Mouse (Mus musculus) cerebellum, postnatal 10 days (tissue): ENCODE data around the gene Fxr2.
"Not testable (repeated sequence)": the region's sequence is repeated elsewhere in the genome, so short reads cannot be mapped to it uniquely, and the experiment has no call there.

Source experiments
- DNase-seq, 2 experiments: peaks; one replicate each; pipeline ENCODE4 v3.0.0; 2021; ENCODE audit warnings: mixed read lengths in 2 of 2

The Fxr2 gene

GRCm38 (mm10) chr11:69685526-69686148 lies 52.8 kb downstream of the Fxr2 start, which contains the start of gene Tnfsf13:
Gene Tnfsf13 (minus strand): TSS chr11:69685784.
- DNase-seq, result peak; percentile 78 to 82

GRCm38 (mm10) chr11:69686377-69686776 lies 53.6 kb downstream of the Fxr2 start:
- DNase-seq, result peak; percentile 90 to 91

DNA sequence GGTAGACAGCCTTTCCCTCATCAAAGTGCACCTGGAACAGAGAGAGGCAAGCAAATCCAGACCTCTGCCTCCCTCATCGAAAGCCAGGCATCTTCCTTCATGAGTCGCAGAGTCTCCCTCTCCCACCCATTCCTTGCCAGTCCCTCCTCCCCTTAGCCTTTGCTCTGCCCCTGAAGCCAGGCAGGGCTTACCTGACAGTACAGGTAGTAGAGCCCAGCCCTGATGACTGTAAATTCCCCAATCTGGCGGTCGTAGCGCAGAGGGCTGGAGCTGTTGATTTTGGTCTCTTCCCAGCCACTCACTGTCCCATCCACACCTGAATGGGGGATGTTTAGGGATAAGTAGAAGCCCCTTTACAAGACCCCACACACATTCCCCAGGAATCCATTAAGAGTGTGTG lies 54.3 kb downstream of the Fxr2 start:
- no peak for DNase-seq

- DNase-seq, result no peak
Observed at GRCm38 (mm10) chr11:69689891-69690290, 57.1 kb downstream of the Fxr2 start.

- no peak for DNase-seq
Observed at GRCm38 (mm10) chr11:69692196-69692811, 59.5 kb downstream of the Fxr2 start.

DNA sequence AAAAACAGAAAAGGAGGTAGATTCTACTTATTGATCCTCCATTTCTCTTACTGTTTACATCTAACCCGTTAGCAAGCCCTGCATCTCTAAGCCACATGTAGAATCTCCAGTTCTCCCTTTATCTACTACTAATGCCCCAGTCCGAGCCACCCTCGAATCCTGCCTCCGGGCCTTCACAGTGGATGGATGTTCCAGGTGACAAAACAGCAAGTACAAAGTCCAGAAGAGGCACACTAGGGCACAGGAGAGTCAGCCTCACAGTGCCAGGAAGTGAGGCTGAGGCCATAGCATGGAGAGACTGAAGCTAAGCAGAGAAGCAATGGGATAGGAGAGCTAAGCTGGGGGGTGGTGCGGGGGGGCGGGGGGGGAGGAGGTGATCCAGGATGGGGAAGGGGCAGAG lies 60.1 kb downstream of the Fxr2 start:
- DNase-seq, result no peak

GRCm38 (mm10) chr11:69693421-69693965 lies 60.7 kb downstream of the Fxr2 start:
- DNase-seq, result no peak

DNA sequence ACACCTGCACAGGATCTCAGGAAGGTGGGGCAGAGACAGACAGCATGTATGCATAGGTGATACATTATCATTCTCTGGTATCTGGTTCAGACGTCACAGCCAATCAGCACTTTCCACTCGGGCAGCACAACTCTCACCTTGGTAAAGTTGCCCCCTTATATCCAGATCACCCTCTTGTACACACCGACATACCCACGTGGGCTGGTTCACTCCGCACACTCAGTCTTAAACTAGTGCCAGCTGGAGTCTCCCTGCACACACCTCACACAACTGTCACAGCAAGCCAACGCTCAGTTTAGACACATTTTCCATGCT lies 62.2 kb downstream of the Fxr2 start:
- DNase-seq, result no peak

DNA sequence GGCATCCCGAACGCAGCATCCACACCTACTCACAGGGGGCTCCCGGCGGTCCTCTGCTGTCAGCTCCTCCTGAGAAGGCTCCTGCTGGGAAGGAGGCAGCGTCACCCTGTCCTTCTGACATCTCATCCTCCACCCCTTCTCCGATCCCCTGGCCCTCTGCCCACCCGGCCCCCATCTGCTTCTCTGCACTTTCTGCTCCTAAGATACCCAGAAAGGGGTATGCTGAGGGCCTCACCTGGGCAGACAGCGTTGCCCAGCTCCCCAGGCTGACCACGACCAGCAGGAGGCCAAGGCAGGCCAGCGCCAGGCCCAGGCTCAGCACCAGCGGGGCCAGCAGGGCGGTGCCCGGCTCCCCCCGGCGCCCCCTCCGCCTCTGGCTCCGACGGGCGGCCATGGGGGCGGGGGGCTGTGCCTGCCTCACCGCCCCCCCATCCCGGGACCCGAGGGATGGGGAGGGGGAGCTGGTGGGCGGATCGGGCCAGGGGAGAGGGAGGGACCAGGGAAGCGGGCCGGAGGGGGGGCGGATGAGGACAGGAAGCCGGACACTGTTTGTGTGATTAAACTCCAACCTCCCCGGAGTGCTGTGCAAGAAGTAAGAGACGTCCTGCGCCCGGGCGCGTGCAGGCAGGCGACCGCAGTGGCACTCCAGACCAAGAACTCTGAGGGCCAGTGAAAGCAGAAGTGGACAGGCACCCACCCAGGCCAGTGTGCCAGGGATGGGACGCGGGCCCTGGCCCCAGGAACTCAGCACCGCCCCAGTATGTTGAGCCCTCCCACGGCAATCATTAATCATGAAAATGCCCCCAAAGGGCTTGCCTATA lies 62.8 kb downstream of the Fxr2 start, which contains the start of the genes Tnfsf12 and Tnfsfm13:
Gene Tnfsf12, minus strand, starts transcription at position 489 of the 821 bp plus-strand sequence.
Gene Tnfsfm13, minus strand, starts transcription at position 738 of the 821 bp plus-strand sequence.
- DNase-seq, result peak; percentile 82 to 86

- DNase-seq, result no peak
Observed at GRCm38 (mm10) chr11:69697396-69697795, 64.6 kb downstream of the Fxr2 start.

DNA sequence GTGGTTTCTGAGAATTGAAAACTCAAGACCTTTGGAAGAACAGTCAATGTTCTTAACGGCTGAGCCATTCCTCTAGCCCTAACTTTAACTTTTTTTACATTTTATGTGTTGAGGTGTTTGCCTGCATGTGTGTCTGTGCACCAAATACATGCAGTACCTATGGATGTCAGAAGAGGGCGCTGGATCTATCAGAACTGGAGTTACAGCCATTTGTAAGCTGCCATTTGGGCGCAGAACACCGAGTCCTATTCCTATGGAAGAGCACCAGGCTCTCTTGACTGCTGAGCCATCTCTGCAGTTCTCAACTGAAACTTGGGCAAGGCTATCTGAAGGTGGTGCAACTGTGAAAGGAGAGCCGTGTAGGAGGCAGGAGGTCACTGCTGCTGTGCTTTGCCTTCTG lies 65.8 kb downstream of the Fxr2 start:
- DNase-seq, result no peak

DNA sequence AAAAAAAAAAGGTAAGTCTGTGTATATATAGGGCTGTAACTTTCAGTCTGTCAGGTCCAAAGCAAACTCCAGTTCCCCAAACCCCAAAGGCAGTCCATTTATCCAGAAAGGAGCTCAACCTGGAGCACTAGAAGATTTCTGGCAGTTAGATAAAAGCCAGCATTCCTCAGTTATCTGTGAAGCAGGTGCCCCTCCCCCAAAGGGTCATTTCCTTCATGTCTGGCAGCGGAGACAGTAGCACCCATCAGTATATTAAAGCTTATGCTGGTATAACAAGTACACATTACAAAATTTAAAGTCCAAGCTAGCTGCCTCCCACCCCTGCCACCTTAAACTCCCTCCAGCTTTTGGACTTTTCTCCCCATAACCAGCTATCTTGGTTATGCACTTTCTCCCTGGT lies 66.8 kb downstream of the Fxr2 start:
- DNase-seq, result no peak

- DNase-seq, result not testable (repeated sequence)
Observed at GRCm38 (mm10) chr11:69702886-69703285, 70.1 kb downstream of the Fxr2 start.
